Mouse (Mus musculus) embryonic facial prominence, embryonic 14.5 days (tissue): ENCODE results near the gene Ppm1a. TPM values are rescaled to one million over a fixed set of nuclear protein-coding genes. Genes with fewer than 3 reads are reported as not detected.
"Not testable (repeated sequence)": the region's sequence is repeated elsewhere in the genome, so short reads cannot be mapped to it uniquely, and the experiment has no call there.

Experiments
- ATAC-seq: fragments of 200-750 bp; cut with Nextera tagmentation; 2 replicates; pipeline ENCODE4 v1.8.0; 2017; ENCODE audit warnings: low read depth, moderate number of reproducible peaks, moderate TSS enrichment
- DNase-seq: peaks from one replicate; pipeline ENCODE4 v3.0.0-alpha.2; 2015; ENCODE audit warnings: low spot score
- H3K27ac ChIP-seq: fragments of 300-500 bp; sonication (generic); replicated peaks from 2 replicates; pipeline ENCODE4 v1.5.1; 2014; ENCODE audit warnings: low read depth, mild to moderate bottlenecking, low read length, moderate library complexity
- H3K27me3 ChIP-seq: fragments of 300-500 bp; sonication (generic); replicated peaks from 2 replicates; pipeline ENCODE4 v1.6.1; 2014; ENCODE audit warnings: low read length; ENCODE audit not compliant: control insufficient read depth, insufficient read depth
- H3K36me3 ChIP-seq: fragments of 300-500 bp; sonication (generic); 2 replicates; pipeline ENCODE4 v1.6.1; 2014; ENCODE audit warnings: low read length, mixed read lengths; ENCODE audit not compliant: control insufficient read depth, insufficient read depth
- H3K4me1 ChIP-seq: fragments of 300-500 bp; sonication (generic); 2 replicates; pipeline ENCODE4 v1.6.1; 2014; ENCODE audit warnings: antibody characterized with exemption, low read length; ENCODE audit not compliant: control insufficient read depth, insufficient read depth
- H3K4me2 ChIP-seq: fragments of 300-500 bp; sonication (generic); 2 replicates; pipeline ENCODE4 v1.6.1; 2014; ENCODE audit warnings: low read depth, mild to moderate bottlenecking, low read length, moderate library complexity, mixed read lengths
- H3K4me3 ChIP-seq: fragments of 300-500 bp; sonication (generic); 2 replicates; pipeline ENCODE4 v1.5.1; 2014; ENCODE audit warnings: low read depth, mild to moderate bottlenecking, low read length
- H3K9ac ChIP-seq: fragments of 300-500 bp; sonication (generic); 2 replicates; pipeline ENCODE4 v1.6.1; 2014; ENCODE audit warnings: low read depth, mild to moderate bottlenecking, low read length, moderate library complexity, mixed read lengths
- H3K9me3 ChIP-seq: fragments of 300-500 bp; sonication (generic); 2 replicates; pipeline ENCODE4 v1.6.1; 2016; ENCODE audit warnings: low read length; ENCODE audit not compliant: control insufficient read depth
- WGBS: fragments of 180-500 bp; shearing (Covaris S2); extraction: QIAGEN DNeasy Blood & Tissue Kit; methylation state at CpG from one replicate; pipeline ENCODE4 v1.1.7; 2014; 5-methylcytosine and 5-hydroxymethylcytosine counted together
- polyA plus RNA-seq: library from polyadenylated mRNA; unstranded; fragments of >200 nt; fragmentation: Nextera tagmentation; extraction: Ambion mirVana; gene quantifications from 2 replicates; pipeline ENCODE4 v1.2.1, GENCODE M21; 2014

The Ppm1a gene
- polyA plus RNA-seq, 1 experiment from 2014 or later = 84.3 TPM

- no peak for ATAC-seq
- Histone ChIP-seq H3K4me1 (peaks cover 10% of the 10 kb centered on the region), H3K4me2 (no peak overlapping the region), H3K27ac (no peak overlapping the region), H3K4me3 (no peak overlapping the region), H3K27me3 (no peaks in the 10 kb centered on the region), H3K36me3 (peaks cover 5% of the 10 kb centered on the region; the same call in 1 of the 2 replicates), H3K9ac (no peak overlapping the region), H3K9me3 (no peaks in the 10 kb centered on the region)
- WGBS = 87% methylated on average over 6 of the region's 6 CpGs
- no peak for DNase-seq
Measured at GRCm38 (mm10) chr12:72767809-72768208, 10.6 kb downstream of the Ppm1a start.

- no peaks in the 10 kb centered on the region for H3K27me3 ChIP-seq
- no peak overlapping the region for H3K4me3 ChIP-seq
- ATAC-seq (no peak), DNase-seq (no peak)
- H3K4me1 ChIP-seq = peaks cover 6% of the 10 kb centered on the region
- H3K9me3 ChIP-seq = no peaks in the 10 kb centered on the region
- no peak overlapping the region for H3K4me2 ChIP-seq
- no peak overlapping the region for H3K27ac ChIP-seq
- H3K36me3 ChIP-seq = peaks cover 5% of the 10 kb centered on the region; the same call in 1 of the 2 replicates
- no peak overlapping the region for H3K9ac ChIP-seq
- WGBS = 92% methylated on average over 2 of the region's 2 CpGs
Measured at GRCm38 (mm10) chr12:72768230-72768629, 11.0 kb downstream of the Ppm1a start.

GRCm38 (mm10) chr12:72769546-72770230 is 12.4 kb downstream of the Ppm1a start:
- 94% methylated on average over 5 of the region's 5 CpGs for WGBS
- Histone ChIP-seq H3K4me1 (no peaks in the 10 kb centered on the region), H3K27ac (no peak overlapping the region), H3K9ac (no peak overlapping the region), H3K9me3 (no peaks in the 10 kb centered on the region), H3K4me3 (no peak overlapping the region), H3K27me3 (no peaks in the 10 kb centered on the region), H3K4me2 (no peak overlapping the region), H3K36me3 (peaks cover 5% of the 10 kb centered on the region; the same call in 1 of the 2 replicates)
- DNase-seq (no peak), ATAC-seq (no peak)

GRCm38 (mm10) chr12:72771153-72771552 is 13.9 kb downstream of the Ppm1a start:
- Histone ChIP-seq H3K9ac (no peak overlapping the region), H3K4me2 (no peak overlapping the region), H3K4me3 (no peak overlapping the region), H3K27ac (no peak overlapping the region), H3K9me3 (no peaks in the 10 kb centered on the region), H3K27me3 (no peaks in the 10 kb centered on the region), H3K4me1 (no peaks in the 10 kb centered on the region), H3K36me3 (peaks cover 5% of the 10 kb centered on the region; the same call in 1 of the 2 replicates)
- no peak for DNase-seq
- 100% methylated on average over 2 of the region's 2 CpGs for WGBS
- no peak for ATAC-seq

GRCm38 (mm10) chr12:72771711-72772110 is 14.5 kb downstream of the Ppm1a start:
- no peak for DNase-seq
- no peaks in the 10 kb centered on the region for H3K9me3 ChIP-seq
- 89% methylated on average over 3 of the region's 3 CpGs for WGBS
- H3K9ac ChIP-seq = no peak overlapping the region
- H3K4me2 ChIP-seq = no peak overlapping the region
- H3K4me1 ChIP-seq = no peaks in the 10 kb centered on the region
- no peaks in the 10 kb centered on the region for H3K27me3 ChIP-seq
- H3K27ac ChIP-seq = no peak overlapping the region
- H3K4me3 ChIP-seq = no peak overlapping the region
- peaks cover 5% of the 10 kb centered on the region; the same call in 1 of the 2 replicates for H3K36me3 ChIP-seq
- no peak for ATAC-seq

GRCm38 (mm10) chr12:72773921-72774320 is 16.7 kb downstream of the Ppm1a start:
- no peaks in the 10 kb centered on the region for H3K27me3 ChIP-seq
- H3K27ac ChIP-seq = no peak overlapping the region
- H3K36me3 ChIP-seq = peaks cover 5% of the 10 kb centered on the region; the same call in 1 of the 2 replicates
- no peak for ATAC-seq
- no peaks in the 10 kb centered on the region for H3K9me3 ChIP-seq
- 72% methylated on average over 7 of the region's 7 CpGs for WGBS
- no peak overlapping the region for H3K4me3 ChIP-seq
- no peak overlapping the region for H3K9ac ChIP-seq
- no peak overlapping the region for H3K4me2 ChIP-seq
- no peaks in the 10 kb centered on the region for H3K4me1 ChIP-seq
- no peak for DNase-seq

GRCm38 (mm10) chr12:72777244-72777643 is 20.0 kb downstream of the Ppm1a start:
- no peaks in the 10 kb centered on the region for H3K4me1 ChIP-seq
- H3K27ac ChIP-seq = no peak overlapping the region
- no peaks in the 10 kb centered on the region for H3K36me3 ChIP-seq
- H3K27me3 ChIP-seq = no peaks in the 10 kb centered on the region
- WGBS = 82% methylated on average over 4 of the region's 4 CpGs
- H3K4me3 ChIP-seq = no peak overlapping the region
- no peak overlapping the region for H3K4me2 ChIP-seq
- H3K9me3 ChIP-seq = no peaks in the 10 kb centered on the region
- DNase-seq (no peak), ATAC-seq (no peak)
- H3K9ac ChIP-seq = no peak overlapping the region

GRCm38 (mm10) chr12:72780136-72780535 is 22.9 kb downstream of the Ppm1a start:
- H3K27ac ChIP-seq = no peak overlapping the region
- H3K4me3 ChIP-seq = no peak overlapping the region
- H3K4me1 ChIP-seq = no peaks in the 10 kb centered on the region
- H3K4me2 ChIP-seq = no peak overlapping the region
- H3K9me3 ChIP-seq = no peaks in the 10 kb centered on the region
- DNase-seq (no peak), ATAC-seq (no peak)
- 93% methylated on average over 5 of the region's 5 CpGs for WGBS
- no peaks in the 10 kb centered on the region for H3K27me3 ChIP-seq
- peaks cover 21% of the 10 kb centered on the region for H3K36me3 ChIP-seq
- no peak overlapping the region for H3K9ac ChIP-seq

GRCm38 (mm10) chr12:72782786-72783185 is 25.5 kb downstream of the Ppm1a start:
- WGBS = 92% methylated on average over 4 of the region's 4 CpGs
- not testable (repeated sequence) for H3K27ac ChIP-seq, H3K9me3 ChIP-seq, H3K4me1 ChIP-seq, ATAC-seq, DNase-seq, H3K4me3 ChIP-seq, H3K9ac ChIP-seq, H3K4me2 ChIP-seq, H3K27me3 ChIP-seq
- peaks cover 35% of the 10 kb centered on the region for H3K36me3 ChIP-seq
